Mouse (Mus musculus) hindbrain, embryonic 14.5 days (tissue): ENCODE measurements around the gene 6430548M08Rik. TPM values are rescaled to one million over a fixed set of nuclear protein-coding genes. Genes with fewer than 3 reads are reported as not detected.

ENCODE experiments used
- ATAC-seq: fragments of 200-750 bp; cut with Nextera tagmentation; 2 replicates; pipeline ENCODE4 v1.8.0; 2017; ENCODE audit warnings: moderate number of reproducible peaks, mild to moderate bottlenecking, moderate TSS enrichment, moderate library complexity; ENCODE audit not compliant: low FRiP score
- DNase-seq: peaks from one replicate; pipeline ENCODE4 v3.0.0-alpha.2; 2015; ENCODE audit warnings: low spot score
- H3K27ac ChIP-seq: fragments of 300-500 bp; sonication (generic); 2 replicates; pipeline ENCODE4 v1.5.1; 2014; ENCODE audit warnings: mild to moderate bottlenecking, moderate library complexity
- H3K27me3 ChIP-seq: fragments of 300-500 bp; sonication (generic); 2 replicates; pipeline ENCODE4 v1.6.1; 2014; ENCODE audit warnings: mild to moderate bottlenecking, low read length, mixed read lengths; ENCODE audit not compliant: control insufficient read depth, insufficient read depth
- H3K36me3 ChIP-seq: fragments of 300-500 bp; sonication (generic); replicated peaks from 2 replicates; pipeline ENCODE4 v1.6.1; 2014; ENCODE audit not compliant: control insufficient read depth, insufficient read depth
- H3K4me1 ChIP-seq: fragments of 300-500 bp; sonication (generic); replicated peaks from 2 replicates; pipeline ENCODE4 v1.6.1; 2014; ENCODE audit warnings: antibody characterized with exemption, low read length, mixed read lengths; ENCODE audit not compliant: control insufficient read depth, insufficient read depth
- H3K4me2 ChIP-seq: fragments of 300-500 bp; sonication (generic); replicated peaks from 2 replicates; pipeline ENCODE4 v1.6.1; 2014; ENCODE audit warnings: mild to moderate bottlenecking, moderate library complexity
- H3K4me3 ChIP-seq: fragments of 300-500 bp; sonication (generic); replicated peaks from 2 replicates; pipeline ENCODE4 v1.5.1; 2014; ENCODE audit warnings: mild to moderate bottlenecking, low read length
- H3K9ac ChIP-seq: fragments of 300-500 bp; sonication (generic); 2 replicates; pipeline ENCODE4 v1.6.1; 2014
- H3K9me3 ChIP-seq: fragments of 300-500 bp; sonication (generic); 2 replicates; pipeline ENCODE4 v1.6.1; 2016; ENCODE audit warnings: low read length; ENCODE audit not compliant: control insufficient read depth
- WGBS: fragments of 180-500 bp; shearing (Covaris S2); extraction: QIAGEN DNeasy Blood & Tissue Kit; methylation state at CpG from one replicate; pipeline ENCODE4 v1.1.7; 2014; 5-methylcytosine and 5-hydroxymethylcytosine counted together
- polyA plus RNA-seq: library from polyadenylated mRNA; unstranded; fragments of >200 nt; fragmentation: Nextera tagmentation; extraction: Ambion mirVana; gene quantifications from 2 replicates; pipeline ENCODE4 v1.2.1, GENCODE M21; 2014

The 6430548M08Rik gene
- polyA plus RNA-seq, 1 experiment from 2014 or later = 40.1 TPM

DNA sequence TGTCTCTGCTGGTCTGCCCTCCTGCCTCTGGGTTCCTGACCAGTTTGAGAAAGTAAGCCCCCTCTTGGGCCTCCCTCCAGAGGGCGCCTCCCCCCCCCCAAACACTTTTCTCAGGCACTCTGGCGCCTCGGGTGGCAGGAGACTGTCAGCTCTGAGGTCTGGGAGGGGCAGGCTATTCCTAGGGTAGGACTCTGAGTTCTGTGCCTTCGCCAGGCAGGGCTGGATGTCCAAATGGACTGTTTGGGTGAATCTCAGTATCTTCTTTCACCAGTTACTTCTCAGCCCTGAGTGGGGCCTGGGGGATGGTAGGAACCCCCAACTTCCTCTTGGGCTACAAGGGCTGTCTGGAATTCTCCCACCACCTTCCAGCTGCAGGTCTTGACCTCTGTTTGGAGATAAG is 97.4 kb downstream of the 6430548M08Rik start:
- H3K27me3 ChIP-seq = no peaks in the 10 kb centered on the region
- no peak overlapping the region for H3K4me2 ChIP-seq
- H3K9me3 ChIP-seq = no peaks in the 10 kb centered on the region
- no peak overlapping the region for H3K9ac ChIP-seq
- WGBS = 12% methylated on average over 3 of the region's 4 CpGs
- DNase-seq = no peak
- no peak overlapping the region for H3K4me3 ChIP-seq
- H3K36me3 ChIP-seq = no peaks in the 10 kb centered on the region
- peaks cover 11% of the 10 kb centered on the region; the same call in 1 of the 2 replicates for H3K4me1 ChIP-seq
- no peak overlapping the region for H3K27ac ChIP-seq
- ATAC-seq = no peak

DNA sequence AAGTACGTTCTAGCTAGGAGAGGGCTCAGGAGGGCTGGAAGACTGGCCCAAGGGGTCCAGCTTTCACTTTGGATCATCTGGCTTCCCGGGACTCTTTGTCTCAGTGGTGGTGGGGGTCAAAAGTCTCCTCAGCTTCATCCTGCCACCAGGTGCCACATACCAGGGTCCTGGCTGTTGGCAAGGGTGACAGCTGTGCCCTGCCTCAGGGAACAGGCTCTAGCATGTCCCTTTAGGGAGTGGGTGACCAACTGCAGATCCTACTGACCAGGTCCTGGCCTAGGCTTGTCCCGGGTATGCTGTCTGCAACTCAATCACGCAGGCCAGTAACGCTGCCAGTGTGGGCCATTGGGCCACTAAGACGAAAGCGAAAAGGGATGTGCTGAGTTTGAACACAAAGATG is 98.6 kb downstream of the 6430548M08Rik start:
- peaks cover 19% of the 10 kb centered on the region for H3K4me1 ChIP-seq
- 86% methylated on average over 7 of the region's 7 CpGs for WGBS
- no peaks in the 10 kb centered on the region for H3K9me3 ChIP-seq
- H3K36me3 ChIP-seq = no peaks in the 10 kb centered on the region
- H3K27ac ChIP-seq = no peak overlapping the region
- no peak overlapping the region for H3K4me3 ChIP-seq
- no peaks in the 10 kb centered on the region for H3K27me3 ChIP-seq
- no peak overlapping the region for H3K4me2 ChIP-seq
- no peak overlapping the region for H3K9ac ChIP-seq
- ATAC-seq = no peak
- DNase-seq = no peak

DNA sequence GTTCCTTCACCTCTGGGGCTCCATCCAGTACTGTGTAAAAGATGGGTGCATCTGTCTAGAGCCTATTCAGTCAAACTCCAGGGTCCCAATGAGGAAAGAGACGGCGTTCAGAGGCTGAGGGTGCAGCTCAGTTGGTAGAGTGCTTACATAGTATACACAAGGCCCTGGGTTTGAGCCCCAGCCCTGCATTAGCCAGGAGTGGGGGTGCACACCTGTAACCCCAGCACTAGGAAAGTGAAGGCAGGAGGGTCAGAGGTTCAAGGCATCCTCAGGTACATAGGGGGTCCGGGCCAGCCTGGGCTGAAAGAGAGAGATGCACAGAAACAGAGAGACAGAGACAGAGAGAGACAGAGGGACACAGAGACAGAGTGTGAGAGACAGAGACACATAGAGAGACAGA is 99.3 kb downstream of the 6430548M08Rik start:
- Histone ChIP-seq H3K4me2 (no peak overlapping the region), H3K36me3 (no peaks in the 10 kb centered on the region), H3K4me1 (peaks cover 19% of the 10 kb centered on the region), H3K4me3 (no peak overlapping the region), H3K9ac (no peak overlapping the region), H3K27ac (no peak overlapping the region), H3K27me3 (no peaks in the 10 kb centered on the region), H3K9me3 (no peaks in the 10 kb centered on the region)
- ATAC-seq (no peak), DNase-seq (no peak)
- WGBS = 92% methylated on average over 3 of the region's 3 CpGs

DNA sequence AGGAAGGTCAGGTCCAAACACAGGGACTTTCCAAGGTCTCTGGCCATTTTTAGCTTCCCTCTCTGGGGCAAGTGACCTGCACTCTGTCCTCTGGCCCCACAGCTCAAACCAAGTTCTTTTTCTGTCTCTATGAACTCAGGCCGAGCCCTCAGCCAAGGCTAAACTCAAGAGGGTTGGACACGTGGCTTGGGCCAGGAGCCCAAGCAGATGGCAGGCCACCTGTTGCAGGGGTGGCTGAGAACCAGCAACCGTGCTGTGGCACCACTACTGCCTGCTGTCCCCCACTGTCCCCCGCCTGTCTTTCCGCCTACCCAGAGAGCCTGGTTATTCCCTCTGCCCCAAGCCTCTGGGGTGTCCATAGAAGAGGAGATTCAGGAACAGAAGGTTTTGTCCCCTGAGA is 100.0 kb downstream of the 6430548M08Rik start:
- WGBS = 31% methylated on average over 5 of the region's 5 CpGs
- no peak for ATAC-seq
- no peaks in the 10 kb centered on the region for H3K36me3 ChIP-seq
- H3K27ac ChIP-seq = no peak overlapping the region
- DNase-seq = no peak
- no peak overlapping the region for H3K9ac ChIP-seq
- H3K4me1 ChIP-seq = peaks cover 19% of the 10 kb centered on the region
- H3K27me3 ChIP-seq = no peaks in the 10 kb centered on the region
- no peaks in the 10 kb centered on the region for H3K9me3 ChIP-seq
- no peak overlapping the region for H3K4me2 ChIP-seq
- no peak overlapping the region for H3K4me3 ChIP-seq

Other genes with a start within 250 kb of the 6430548M08Rik start
- 103 and 117 TPM in 2 replicates for gene Usp10, start 203.8 kb upstream of the 6430548M08Rik start, polyA plus RNA-seq
- gene Gm20388, start 203.3 kb upstream of the 6430548M08Rik start, polyA plus RNA-seq = not detected in 2 replicates
- 1.4 and 2.0 TPM in 2 replicates for gene Crispld2, start 121.7 kb upstream of the 6430548M08Rik start, polyA plus RNA-seq
- gene Zdhhc7, start 12.7 kb upstream of the 6430548M08Rik start, polyA plus RNA-seq = 25.5 and 26.4 TPM in 2 replicates
- 1.6 and 3.3 TPM in 2 replicates for gene Fam92b, start 63.3 kb downstream of the 6430548M08Rik start, polyA plus RNA-seq
- 18.8 and 23.9 TPM in 2 replicates for gene Gse1, start 114.3 kb downstream of the 6430548M08Rik start, polyA plus RNA-seq